Mouse (Mus musculus) embryonic facial prominence, embryonic 14.5 days (tissue): ENCODE results near the gene Negr1. TPM values are rescaled to one million over a fixed set of nuclear protein-coding genes. Genes with fewer than 3 reads are reported as not detected.

Source experiments
- ATAC-seq: fragments of 200-750 bp; cut with Nextera tagmentation; 2 replicates; pipeline ENCODE4 v1.8.0; 2017; ENCODE audit warnings: low read depth, moderate number of reproducible peaks, moderate TSS enrichment
- DNase-seq: peaks from one replicate; pipeline ENCODE4 v3.0.0-alpha.2; 2015; ENCODE audit warnings: low spot score
- H3K27ac ChIP-seq: fragments of 300-500 bp; sonication (generic); replicated peaks from 2 replicates; pipeline ENCODE4 v1.5.1; 2014; ENCODE audit warnings: low read depth, mild to moderate bottlenecking, low read length, moderate library complexity
- H3K27me3 ChIP-seq: fragments of 300-500 bp; sonication (generic); replicated peaks from 2 replicates; pipeline ENCODE4 v1.6.1; 2014; ENCODE audit warnings: low read length; ENCODE audit not compliant: control insufficient read depth, insufficient read depth
- H3K36me3 ChIP-seq: fragments of 300-500 bp; sonication (generic); 2 replicates; pipeline ENCODE4 v1.6.1; 2014; ENCODE audit warnings: low read length, mixed read lengths; ENCODE audit not compliant: control insufficient read depth, insufficient read depth
- H3K4me1 ChIP-seq: fragments of 300-500 bp; sonication (generic); 2 replicates; pipeline ENCODE4 v1.6.1; 2014; ENCODE audit warnings: antibody characterized with exemption, low read length; ENCODE audit not compliant: control insufficient read depth, insufficient read depth
- H3K4me2 ChIP-seq: fragments of 300-500 bp; sonication (generic); 2 replicates; pipeline ENCODE4 v1.6.1; 2014; ENCODE audit warnings: low read depth, mild to moderate bottlenecking, low read length, moderate library complexity, mixed read lengths
- H3K4me3 ChIP-seq: fragments of 300-500 bp; sonication (generic); 2 replicates; pipeline ENCODE4 v1.5.1; 2014; ENCODE audit warnings: low read depth, mild to moderate bottlenecking, low read length
- H3K9ac ChIP-seq: fragments of 300-500 bp; sonication (generic); 2 replicates; pipeline ENCODE4 v1.6.1; 2014; ENCODE audit warnings: low read depth, mild to moderate bottlenecking, low read length, moderate library complexity, mixed read lengths
- H3K9me3 ChIP-seq: fragments of 300-500 bp; sonication (generic); 2 replicates; pipeline ENCODE4 v1.6.1; 2016; ENCODE audit warnings: low read length; ENCODE audit not compliant: control insufficient read depth
- WGBS: fragments of 180-500 bp; shearing (Covaris S2); extraction: QIAGEN DNeasy Blood & Tissue Kit; methylation state at CpG from one replicate; pipeline ENCODE4 v1.1.7; 2014; 5-methylcytosine and 5-hydroxymethylcytosine counted together
- polyA plus RNA-seq: library from polyadenylated mRNA; unstranded; fragments of >200 nt; fragmentation: Nextera tagmentation; extraction: Ambion mirVana; gene quantifications from 2 replicates; pipeline ENCODE4 v1.2.1, GENCODE M21; 2014

The Negr1 gene
- polyA plus RNA-seq, 1 experiment from 2014 or later: 7.6 TPM

GRCm38 (mm10) chr3:156923159-156923558, 361.6 kb downstream of the Negr1 start:
- no peak overlapping the region for H3K9ac ChIP-seq
- H3K4me1 ChIP-seq: no peaks in the 10 kb centered on the region
- H3K36me3 ChIP-seq: no peaks in the 10 kb centered on the region
- no peaks in the 10 kb centered on the region for H3K27me3 ChIP-seq
- H3K4me2 ChIP-seq: no peak overlapping the region
- DNase-seq (no peak), ATAC-seq (no peak)
- H3K27ac ChIP-seq: no peak overlapping the region
- WGBS: 70% methylated on average over 1 of the region's 1 CpGs
- no peaks in the 10 kb centered on the region for H3K9me3 ChIP-seq
- no peak overlapping the region for H3K4me3 ChIP-seq

- DNase-seq (no peak), ATAC-seq (no peak)
- Histone ChIP-seq H3K4me1 (no peaks in the 10 kb centered on the region), H3K27ac (no peak overlapping the region), H3K4me3 (no peak overlapping the region), H3K27me3 (no peaks in the 10 kb centered on the region), H3K9ac (no peak overlapping the region), H3K4me2 (no peak overlapping the region), H3K36me3 (no peaks in the 10 kb centered on the region), H3K9me3 (no peaks in the 10 kb centered on the region)
- WGBS: 79% methylated on average over 5 of the region's 5 CpGs
Measured at GRCm38 (mm10) chr3:156925102-156925501, 363.5 kb downstream of the Negr1 start.

- no peak for DNase-seq
- no peak overlapping the region for H3K4me3 ChIP-seq
- H3K36me3 ChIP-seq: no peaks in the 10 kb centered on the region
- no peak for ATAC-seq
- no peaks in the 10 kb centered on the region for H3K4me1 ChIP-seq
- 42% methylated on average over 5 of the region's 5 CpGs for WGBS
- H3K9me3 ChIP-seq: no peaks in the 10 kb centered on the region
- no peak overlapping the region for H3K27ac ChIP-seq
- no peak overlapping the region for H3K9ac ChIP-seq
- no peak overlapping the region for H3K4me2 ChIP-seq
- H3K27me3 ChIP-seq: no peaks in the 10 kb centered on the region
Measured at GRCm38 (mm10) chr3:156928396-156929061, 366.9 kb downstream of the Negr1 start.

- H3K4me3 ChIP-seq: no peak overlapping the region
- no peak overlapping the region for H3K4me2 ChIP-seq
- H3K4me1 ChIP-seq: no peaks in the 10 kb centered on the region
- no peak overlapping the region for H3K27ac ChIP-seq
- DNase-seq (peak; percentile 24), ATAC-seq (no peak)
- no peaks in the 10 kb centered on the region for H3K9me3 ChIP-seq
- WGBS: 66% methylated on average over 3 of the region's 3 CpGs
- H3K9ac ChIP-seq: no peak overlapping the region
- H3K36me3 ChIP-seq: no peaks in the 10 kb centered on the region
- no peaks in the 10 kb centered on the region for H3K27me3 ChIP-seq
Measured at GRCm38 (mm10) chr3:156929062-156929397, 367.4 kb downstream of the Negr1 start.

- H3K27ac ChIP-seq: no peak overlapping the region
- no peaks in the 10 kb centered on the region for H3K9me3 ChIP-seq
- H3K27me3 ChIP-seq: no peaks in the 10 kb centered on the region
- ATAC-seq (no peak), DNase-seq (no peak)
- WGBS: 87% methylated on average over 2 of the region's 2 CpGs
- no peak overlapping the region for H3K4me2 ChIP-seq
- H3K4me1 ChIP-seq: no peaks in the 10 kb centered on the region
- H3K9ac ChIP-seq: no peak overlapping the region
- no peaks in the 10 kb centered on the region for H3K36me3 ChIP-seq
- no peak overlapping the region for H3K4me3 ChIP-seq
Measured at GRCm38 (mm10) chr3:156929677-156930440, 368.3 kb downstream of the Negr1 start.

GRCm38 (mm10) chr3:156931011-156931410, 369.4 kb downstream of the Negr1 start:
- Histone ChIP-seq H3K4me2 (no peak overlapping the region), H3K9me3 (no peaks in the 10 kb centered on the region), H3K4me3 (no peak overlapping the region), H3K27me3 (no peaks in the 10 kb centered on the region), H3K27ac (no peak overlapping the region), H3K9ac (no peak overlapping the region), H3K4me1 (no peaks in the 10 kb centered on the region), H3K36me3 (no peaks in the 10 kb centered on the region)
- WGBS: 90% methylated on average over 2 of the region's 2 CpGs
- no peak for DNase-seq
- no peak for ATAC-seq

- H3K4me2 ChIP-seq: no peak overlapping the region
- H3K27ac ChIP-seq: no peak overlapping the region
- no peak overlapping the region for H3K4me3 ChIP-seq
- H3K4me1 ChIP-seq: no peaks in the 10 kb centered on the region
- 88% methylated on average over 1 of the region's 1 CpGs for WGBS
- no peak for ATAC-seq
- no peaks in the 10 kb centered on the region for H3K27me3 ChIP-seq
- no peaks in the 10 kb centered on the region for H3K9me3 ChIP-seq
- no peak for DNase-seq
- no peak overlapping the region for H3K9ac ChIP-seq
- no peaks in the 10 kb centered on the region for H3K36me3 ChIP-seq
Measured at GRCm38 (mm10) chr3:156931540-156931939, 369.9 kb downstream of the Negr1 start.

GRCm38 (mm10) chr3:156934778-156935290, 373.2 kb downstream of the Negr1 start:
- 55% methylated on average over 5 of the region's 5 CpGs for WGBS
- no peaks in the 10 kb centered on the region for H3K4me1 ChIP-seq
- H3K27me3 ChIP-seq: no peaks in the 10 kb centered on the region
- H3K36me3 ChIP-seq: no peaks in the 10 kb centered on the region
- H3K27ac ChIP-seq: no peak overlapping the region
- no peak overlapping the region for H3K4me2 ChIP-seq
- DNase-seq: no peak
- no peak overlapping the region for H3K9ac ChIP-seq
- H3K4me3 ChIP-seq: no peak overlapping the region
- H3K9me3 ChIP-seq: no peaks in the 10 kb centered on the region
- no peak for ATAC-seq

GRCm38 (mm10) chr3:156947404-156947803, 385.8 kb downstream of the Negr1 start:
- no peak for ATAC-seq
- H3K36me3 ChIP-seq: no peaks in the 10 kb centered on the region
- WGBS: 68% methylated on average over 6 of the region's 6 CpGs
- H3K4me1 ChIP-seq: no peaks in the 10 kb centered on the region
- no peaks in the 10 kb centered on the region for H3K9me3 ChIP-seq
- no peak overlapping the region for H3K4me3 ChIP-seq
- H3K27me3 ChIP-seq: no peaks in the 10 kb centered on the region
- H3K9ac ChIP-seq: no peak overlapping the region
- no peak for DNase-seq
- no peak overlapping the region for H3K27ac ChIP-seq
- H3K4me2 ChIP-seq: no peak overlapping the region
